In the genomic region with DNA sequence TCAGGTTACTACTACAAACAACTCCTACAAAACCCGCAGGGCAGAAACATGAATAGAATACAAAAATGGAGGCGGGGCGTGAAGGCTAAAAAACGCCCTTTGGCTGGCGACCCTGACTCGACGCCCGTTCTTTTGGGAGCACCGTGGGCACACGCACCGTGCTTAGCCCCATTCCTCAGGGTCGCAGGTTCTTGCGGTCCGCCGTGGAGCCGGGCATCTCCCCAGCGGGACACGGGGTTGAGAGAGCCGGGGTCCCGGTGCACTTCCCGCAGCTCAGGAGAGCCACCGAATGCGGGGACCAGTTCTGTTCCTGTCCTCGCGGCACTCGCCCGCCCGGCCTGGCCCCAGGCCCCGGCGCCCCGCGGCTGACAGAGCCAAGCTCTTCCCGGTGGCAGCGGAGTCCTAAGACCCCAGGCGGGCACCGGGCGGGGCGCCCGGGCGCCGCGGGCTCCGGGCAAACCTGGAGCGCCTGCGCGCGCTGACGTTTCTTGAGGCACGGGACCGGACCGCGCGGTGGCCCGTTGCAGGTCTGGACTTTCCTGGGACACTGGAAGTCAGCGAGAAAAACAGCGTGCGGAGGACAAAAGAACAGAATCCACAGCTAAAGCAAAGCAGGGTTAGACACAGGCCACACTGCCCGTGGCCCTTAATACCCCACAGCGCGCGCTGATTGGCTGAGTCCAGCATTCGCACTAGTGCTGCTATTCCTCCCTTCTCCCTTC, we compare ENCODE assay signal across 8 mouse cellular contexts. TPM values are rescaled to one million over a fixed set of nuclear protein-coding genes. Genes with fewer than 3 reads are reported as not detected.
A peak's percentile ranks its signal among the peaks of the same experiment; 100 is the strongest.
DNase-seq lines count a peak whose midpoint lies in the region; ATAC-seq and TF ChIP-seq lines count a peak whose summit lies in the region.

No protein-coding gene starts in this region.

- under 1% methylated on average over 62 of the region's 62 CpGs for WGBS in hindbrain, embryonic 12.5 days
- WGBS in small intestine, adult 2 months, result 1% methylated on average over 62 of the region's 62 CpGs

- DNase-seq in thymus, postnatal 14 days, result peak; percentile 25
- DNase-seq in thymus, postnatal 25 days, result no peak
- DNase-seq in cerebellum, adult 9-10 months, result peak; percentile 60
- peak; percentile 23 to 35 for DNase-seq in frontal cortex, postnatal 36 days (ENCODE audit: low spot score in 2 of 2)
- DNase-seq in left cerebral cortex, adult 2 months (ENCODE audit: extremely low spot score in 1 of 2, low spot score in 2 of 2), result peak; percentile 29 to 42

- intact Hi-C loops in left cerebral cortex, adult 2 months (cut with DNase I), result loop anchor here (10.0 kb wide), 1 partner anchor 540 kb away; no protein-coding TSS in a partner anchor

- peak overlapping the region; percentile 87 for H3K9ac ChIP-seq in hindbrain, embryonic 12.5 days

- peak overlapping the region; percentile 82 for H3K4me3 ChIP-seq in hindbrain, embryonic 12.5 days
- H3K4me3 ChIP-seq in left cerebral cortex, adult 2 months, result peak overlapping the region; percentile 86
- peak overlapping the region; percentile 95 for H3K4me3 ChIP-seq in megakaryocyte, embryonic 14.5 days (replicated peaks)
- H3K4me3 ChIP-seq in small intestine, adult 2 months (ENCODE audit: low read depth, low read length), result peak overlapping the region; percentile 92

- peak overlapping the region; percentile 83 for H3K27ac ChIP-seq in hindbrain, embryonic 12.5 days
- H3K27ac ChIP-seq in left cerebral cortex, adult 2 months, result peak overlapping the region; percentile 80
- H3K27ac ChIP-seq in small intestine, adult 2 months (ENCODE audit: insufficient read depth, low read depth, low read length), result no peak overlapping the region

- peak; percentile 82 for ATAC-seq in hindbrain, embryonic 12.5 days (ENCODE audit: low FRiP score)

- H3K27me3 ChIP-seq in hindbrain, embryonic 12.5 days, result peaks cover 4% of the 10 kb centered on the region; the same call in 1 of the 2 replicates
- peaks cover 4% of the 10 kb centered on the region for H3K27me3 ChIP-seq in megakaryocyte, embryonic 14.5 days (replicated peaks)
- no peaks in the 10 kb centered on the region for H3K27me3 ChIP-seq in small intestine, adult 2 months (ENCODE audit: control insufficient read depth, insufficient read depth, low read length)

- H3K4me1 ChIP-seq in hindbrain, embryonic 12.5 days, result peaks cover 16% of the 10 kb centered on the region
- H3K4me1 ChIP-seq in megakaryocyte, embryonic 14.5 days, result peaks cover 31% of the 10 kb centered on the region
- H3K4me1 ChIP-seq in small intestine, adult 2 months (ENCODE audit: control insufficient read depth, insufficient read depth, insufficient read length, low read length), result peaks cover 2% of the 10 kb centered on the region; the same call in 1 of the 2 replicates

- H3K4me2 ChIP-seq in hindbrain, embryonic 12.5 days (replicated peaks), result peak overlapping the region; percentile 74

- no peak for TF ChIP-seq POLR2A in small intestine, adult 2 months (IDR thresholded peaks at IDR 0.05; ENCODE audit: low read depth, low read length)

- no peak for TF ChIP-seq CTCF in left cerebral cortex, adult 2 months (IDR thresholded peaks at IDR 0.05)
- no peak for TF ChIP-seq CTCF in small intestine, adult 2 months (IDR thresholded peaks at IDR 0.05; ENCODE audit: extremely low read depth, insufficient read length, insufficient replicate concordance, low read depth, low read length)

- H3K9me3 ChIP-seq in hindbrain, embryonic 12.5 days (replicated peaks), result no peaks in the 10 kb centered on the region
- H3K9me3 ChIP-seq in megakaryocyte, embryonic 14.5 days, result no peaks in the 10 kb centered on the region

- H3K36me3 ChIP-seq in hindbrain, embryonic 12.5 days, result no peaks in the 10 kb centered on the region
- no peaks in the 10 kb centered on the region for H3K36me3 ChIP-seq in megakaryocyte, embryonic 14.5 days (replicated peaks; ENCODE audit: low read length)
- no peaks in the 10 kb centered on the region for H3K36me3 ChIP-seq in small intestine, adult 2 months (ENCODE audit: control insufficient read depth, insufficient read depth, low read length)

RNA-seq across cellular contexts. Expression of a gene that starts 4.5 kb away (rescaled TPM):
- polyA plus RNA-seq in hindbrain, embryonic 12.5 days (2016; fragmentation: Nextera tagmentation; extraction: Ambion mirVana), result 0.20 TPM in 1 of 2 replicates, not detected in the other
- 1 to 10 TPM; 1.0 to 1.3 TPM for total RNA-seq in left cerebral cortex, adult 2 months (2021)
- polyA plus RNA-seq in megakaryocyte, embryonic 14.5 days (2012; ENCODE audit: insufficient read depth, low replicate concordance), result not detected in 2 replicates
- not detected in 2 replicates for polyA plus RNA-seq in small intestine, adult 2 months (2012; rRNA removed)

RNA-seq across cellular contexts. Expression of a gene that starts 6.6 kb away (rescaled TPM):
- polyA plus RNA-seq in hindbrain, embryonic 12.5 days (2016; fragmentation: Nextera tagmentation; extraction: Ambion mirVana), result 33.4 and 41.0 TPM in 2 replicates
- 10 to 100 TPM; 15.2 to 16.6 TPM for total RNA-seq in left cerebral cortex, adult 2 months (2021)
- polyA plus RNA-seq in megakaryocyte, embryonic 14.5 days (2012; ENCODE audit: insufficient read depth, low replicate concordance), result 0.15 and 0.45 TPM in 2 replicates
- polyA plus RNA-seq in small intestine, adult 2 months (2012; rRNA removed), result 2.1 and 4.3 TPM in 2 replicates

RNA-seq across cellular contexts. Expression of a gene that starts 47.5 kb away (rescaled TPM):
- polyA plus RNA-seq in hindbrain, embryonic 12.5 days (2016; fragmentation: Nextera tagmentation; extraction: Ambion mirVana), result 44.4 and 47.0 TPM in 2 replicates
- total RNA-seq in left cerebral cortex, adult 2 months (2021), result 1 to 10 TPM; 2.1 to 4.1 TPM
- not detected in 2 replicates for polyA plus RNA-seq in megakaryocyte, embryonic 14.5 days (2012; ENCODE audit: insufficient read depth, low replicate concordance)
- 2.6 and 2.8 TPM in 2 replicates for polyA plus RNA-seq in small intestine, adult 2 months (2012; rRNA removed)

RNA-seq across cellular contexts. Expression of a gene that starts 49.0 kb away (rescaled TPM):
- polyA plus RNA-seq in hindbrain, embryonic 12.5 days (2016; fragmentation: Nextera tagmentation; extraction: Ambion mirVana), result not detected in 2 replicates
- total RNA-seq in left cerebral cortex, adult 2 months (2021), result not detected
- polyA plus RNA-seq in megakaryocyte, embryonic 14.5 days (2012; ENCODE audit: insufficient read depth, low replicate concordance), result not detected in 2 replicates
- polyA plus RNA-seq in small intestine, adult 2 months (2012; rRNA removed), result not detected in 2 replicates

RNA-seq across cellular contexts. Expression of a gene that starts 52.4 kb away (rescaled TPM):
- polyA plus RNA-seq in hindbrain, embryonic 12.5 days (2016; fragmentation: Nextera tagmentation; extraction: Ambion mirVana), result 3.0 and 3.2 TPM in 2 replicates
- not detected for total RNA-seq in left cerebral cortex, adult 2 months (2021)
- not detected in 2 replicates for polyA plus RNA-seq in megakaryocyte, embryonic 14.5 days (2012; ENCODE audit: insufficient read depth, low replicate concordance)
- polyA plus RNA-seq in small intestine, adult 2 months (2012; rRNA removed), result not detected in 2 replicates

Comparison
In these comparisons a context has a peak if more than half of its experiments do, and no peak if none do; other contexts are left out.
1. RNA of a gene that starts 47.5 kb away (polyA plus RNA-seq): 44.4 to 47.0 TPM in hindbrain, embryonic 12.5 days; 2.6 to 2.8 TPM in small intestine, adult 2 months and not detected in megakaryocyte, embryonic 14.5 days; every median in the first group is over 10 times any median in the second.
2. Peak in every context shown above with its lines, with median percentiles within 50 percentile points of each other: H3K4me3 ChIP-seq.